Comparison of ENCODE assay signal across 13 mouse cellular contexts in the genomic region with DNA sequence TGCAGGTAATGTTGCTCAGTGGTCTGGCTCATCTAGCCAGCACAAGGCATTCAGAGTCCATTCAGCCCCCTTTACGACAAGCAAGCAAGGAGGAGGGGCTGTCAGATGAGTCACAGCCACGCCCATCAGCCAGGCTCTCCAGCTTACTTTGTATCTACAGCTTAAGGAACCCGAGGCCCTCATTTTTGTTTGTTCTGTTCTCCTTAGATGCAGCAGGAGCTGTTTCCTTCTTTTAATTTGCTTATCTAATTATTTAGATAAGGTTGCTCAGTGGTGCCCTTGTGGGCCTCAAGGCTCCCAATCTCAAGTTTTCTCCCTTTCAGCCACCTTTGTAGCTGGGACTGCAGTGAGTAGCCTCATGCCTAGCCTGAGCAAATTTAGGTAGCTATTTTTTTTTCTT. TPM values are rescaled to one million over a fixed set of nuclear protein-coding genes. Genes with fewer than 3 reads are reported as not detected.
A peak's percentile ranks its signal among the peaks of the same experiment; 100 is the strongest.
DNase-seq lines count a peak whose midpoint lies in the region; ATAC-seq lines count a peak whose summit lies in the region.
"Had no signal": no experiment of that assay in that cellular context is flagged by ENCODE, and none has a peak within 500 bp of the region (broad histone marks: within the 10 kb centered on the region; RNA-seq: fewer than 3 reads in every experiment).

No protein-coding gene starts in this region.

- H3K36me3 ChIP-seq in liver, embryonic 11.5 days (ENCODE audit: control insufficient read depth, insufficient read depth, low read length) = no peaks in the 10 kb centered on the region
- H3K36me3 ChIP-seq: limb, embryonic 15.5 days had no signal

- H3K9ac ChIP-seq in liver, embryonic 11.5 days (ENCODE audit: low read depth, low read length) = no peak overlapping the region
- H3K9ac ChIP-seq: limb, embryonic 15.5 days had no signal

- peaks cover 5% of the 10 kb centered on the region for H3K4me1 ChIP-seq in liver, embryonic 11.5 days (replicated peaks; ENCODE audit: control insufficient read depth, insufficient read depth, low read length)
- H3K4me1 ChIP-seq: limb, embryonic 15.5 days had no signal

- peak; percentile 56 for DNase-seq in embryo, embryonic 10 days (ENCODE audit: low spot score)
- DNase-seq in embryo, embryonic 9.5 days (ENCODE audit: extremely low spot score) = no peak
- peak; percentile 71 for DNase-seq in testis, postnatal 14 days (ENCODE audit: low spot score)
- DNase-seq in testis, postnatal 10 days (ENCODE audit: low spot score) = no peak
- DNase-seq in liver, embryonic 11.5 days (ENCODE audit: low spot score) = peak; percentile 54
- DNase-seq in neural tube, embryonic 10.5 days (ENCODE audit: extremely low spot score, low spot score) = no peak
- no peak for DNase-seq in cerebellum, postnatal 10 days
- DNase-seq in frontal cortex, postnatal 36 days (ENCODE audit: low spot score in 2 of 2) = no peak
- DNase-seq: B cell, adult 2 months; gastrocnemius, postnatal 14 days; layer of hippocampus, adult 9-11 months had no signal

- no peak overlapping the region for H3K4me2 ChIP-seq in liver, embryonic 11.5 days
- H3K4me2 ChIP-seq: limb, embryonic 15.5 days had no signal

- no peaks in the 10 kb centered on the region for H3K9me3 ChIP-seq in liver, embryonic 11.5 days (ENCODE audit: control insufficient read depth, low read length)
- H3K9me3 ChIP-seq: limb, embryonic 15.5 days had no signal

- WGBS in liver, embryonic 11.5 days = 18% methylated on average over 3 of the region's 3 CpGs

- H3K27ac ChIP-seq in liver, embryonic 11.5 days (ENCODE audit: low read depth, low read length) = peak overlapping the region; percentile 80
- H3K27ac ChIP-seq: hindbrain, postnatal 0 days; limb, embryonic 15.5 days had no signal

- no peak overlapping the region for H3K4me3 ChIP-seq in liver, embryonic 11.5 days (ENCODE audit: low read depth, low read length)
- H3K4me3 ChIP-seq: limb, embryonic 15.5 days had no signal

- no peaks in the 10 kb centered on the region for H3K27me3 ChIP-seq in liver, embryonic 11.5 days (replicated peaks; ENCODE audit: control insufficient read depth, insufficient read depth, low read length)
- H3K27me3 ChIP-seq: limb, embryonic 15.5 days had no signal

- peak; percentile 84 for ATAC-seq in liver, embryonic 11.5 days (replicated peaks; ENCODE audit: low FRiP score)
- ATAC-seq: hindbrain, postnatal 0 days had no signal

RNA-seq across cellular contexts. Expression of a gene that starts 20.3 kb away (rescaled TPM):
- polyA plus RNA-seq in liver, embryonic 11.5 days (2014; fragmentation: Nextera tagmentation; extraction: Ambion mirVana) = 73.2 and 75.3 TPM in 2 replicates

RNA-seq across cellular contexts. Expression of a gene that starts 45.0 kb away (rescaled TPM):
- 28.2 and 31.6 TPM in 2 replicates for polyA plus RNA-seq in liver, embryonic 11.5 days (2014; fragmentation: Nextera tagmentation; extraction: Ambion mirVana)

Comparison
In these comparisons a context has a peak if more than half of its experiments do, and no peak if none do; other contexts are left out.
1. DNase-seq: peak in embryo, embryonic 10 days (single experiment), testis, postnatal 14 days (single experiment) and liver, embryonic 11.5 days (single experiment); none in embryo, embryonic 9.5 days (single experiment), testis, postnatal 10 days (single experiment), neural tube, embryonic 10.5 days (single experiment), cerebellum, postnatal 10 days (0 of 2) and frontal cortex, postnatal 36 days (0 of 2).